Mouse (Mus musculus) kidney, adult 2 months (tissue): ENCODE measurements around the gene Serpina1b.
"Not testable (repeated sequence)": the region's sequence is repeated elsewhere in the genome, so short reads cannot be mapped to it uniquely, and the experiment has no call there.

ENCODE experiments used
- CTCF ChIP-seq: fragments of 200-500 bp; conservative IDR thresholded peaks from 2 replicates; pipeline ENCODE4 v1.5.1; 2011; ENCODE audit warnings: low read depth, mild to moderate bottlenecking, control low read depth, low read length, moderate library complexity, mixed read lengths; ENCODE audit not compliant: insufficient read depth, insufficient read length
- POLR2A ChIP-seq: fragments of 200-500 bp; IDR thresholded peaks from one replicate; pipeline ENCODE4 v1.6.1; 2011; ENCODE audit warnings: low read depth, low read length, control low read depth

DNA sequence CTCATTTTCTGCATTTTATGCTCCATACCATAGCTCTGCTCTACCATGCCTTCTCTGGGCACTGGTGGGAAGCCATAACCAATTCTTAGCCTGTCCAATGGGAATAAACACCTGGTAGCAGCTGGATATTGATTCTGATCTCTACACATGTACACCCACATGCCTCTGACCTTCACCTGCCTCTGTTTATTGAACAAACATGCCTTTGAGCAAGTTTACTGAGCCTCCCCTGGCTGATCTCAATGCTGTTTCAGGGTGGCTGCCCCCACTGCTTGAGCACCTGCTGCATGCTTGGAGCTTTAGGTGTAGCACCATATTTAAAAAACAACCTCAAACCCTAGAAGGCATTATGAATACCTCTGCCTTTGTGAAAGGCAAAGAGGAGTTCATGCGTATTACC is 150.3 kb downstream of the Serpina1b start:
- not testable (repeated sequence) for TF ChIP-seq POLR2A, CTCF
